Mouse (Mus musculus) T-helper 17 cell (primary cell): ENCODE results near the gene Foxa2.

Experiments
- in situ Hi-C, 2 experiments: fragments of 300-600 bp; cut with MboI, MseI; formaldehyde crosslinking; loops; 1 replicate in 1 of 2; 2 replicates in 1 of 2; pipeline ENCODE4 v1.15.1; 2025; ENCODE audit warnings: high pct_unique_total_duplicates in 2 of 2

Gene Foxa2

DNA sequence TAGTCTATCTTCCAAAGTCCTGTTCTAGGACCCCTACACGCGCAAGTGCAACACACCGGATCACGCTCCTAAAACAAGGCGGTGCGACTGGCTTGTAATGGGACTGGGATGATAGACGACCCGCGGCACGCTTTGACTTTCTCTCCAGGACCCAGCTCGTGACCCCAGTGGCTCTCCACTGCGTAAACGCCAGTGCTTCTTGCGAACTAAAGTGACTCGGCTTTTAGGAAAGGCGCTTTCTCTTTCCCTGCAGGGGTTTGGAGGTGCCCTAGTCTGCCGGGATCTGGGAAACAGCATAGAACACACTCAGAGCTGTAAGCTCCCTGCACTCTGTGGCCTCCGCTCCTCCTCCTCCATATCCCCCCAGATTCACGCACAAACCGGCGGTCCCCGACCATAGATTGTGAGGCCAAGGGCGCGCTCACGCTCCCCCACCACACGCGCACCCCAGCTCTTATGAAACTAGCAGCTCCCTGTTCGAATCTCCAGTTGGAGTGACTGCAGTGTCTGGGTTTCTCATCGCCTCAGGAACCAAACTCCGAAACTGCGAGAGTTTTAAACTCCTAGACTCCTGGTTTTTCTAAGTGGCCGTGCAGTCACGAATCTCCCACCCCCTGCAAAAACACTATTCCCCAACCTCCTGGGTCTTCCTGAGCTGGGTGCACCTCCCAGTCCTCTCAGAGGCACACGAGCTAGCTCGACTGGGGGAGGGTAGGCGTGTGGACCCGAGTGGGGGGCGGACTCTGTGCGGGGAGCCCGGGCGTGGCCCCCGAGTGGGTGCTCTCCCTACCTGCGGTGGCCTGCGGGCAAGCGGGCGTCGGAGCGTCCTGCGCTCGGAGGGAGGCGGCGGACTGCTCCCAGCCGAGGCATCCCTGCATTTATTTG lies 7.2 kb downstream of the Foxa2 start:
- in situ Hi-C loops, result no loop called here

DNA sequence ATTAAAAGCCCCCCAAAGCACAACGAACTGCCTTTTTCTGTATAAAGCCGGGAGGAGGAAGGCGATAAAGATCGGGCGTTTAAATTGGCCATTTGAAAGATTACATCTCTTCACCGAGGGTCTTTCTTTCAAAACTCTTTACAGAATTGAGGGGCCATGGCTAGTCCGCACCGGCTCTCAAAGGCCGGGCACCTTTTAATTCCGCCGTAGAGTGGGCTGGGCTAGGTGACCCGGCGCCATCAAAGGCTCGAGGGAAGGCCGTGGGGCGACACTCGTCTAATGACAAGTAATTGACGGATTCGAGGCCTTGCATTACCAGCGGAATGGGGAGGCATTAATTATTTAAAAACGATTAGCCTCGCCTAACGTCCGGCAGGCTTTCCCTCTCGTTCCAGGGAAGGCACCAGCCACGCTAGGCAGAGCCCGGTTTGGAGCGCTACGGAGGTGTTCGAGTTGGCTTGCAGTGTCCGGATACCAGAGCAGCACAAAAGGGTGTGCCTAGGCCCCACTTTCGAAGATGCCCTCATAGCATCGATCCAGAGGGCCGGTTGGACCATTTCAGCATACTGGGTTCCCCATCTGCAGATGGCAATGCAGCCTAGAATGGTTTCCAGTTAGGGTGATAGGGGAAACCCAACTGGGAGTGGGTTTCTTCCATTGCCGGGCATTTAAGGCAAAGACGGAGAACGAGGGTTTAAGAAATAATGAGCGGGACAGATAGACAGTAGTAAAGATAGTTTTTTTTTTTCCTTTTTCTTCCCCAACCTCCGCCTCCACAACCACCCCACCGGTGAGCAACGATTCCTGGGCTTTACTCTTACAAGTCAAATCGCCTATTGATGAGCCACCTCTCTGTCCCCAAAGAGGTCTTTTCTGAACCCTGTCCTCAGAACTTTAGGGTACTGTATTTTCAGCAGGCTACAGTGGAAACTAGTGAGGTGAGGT lies 8.1 kb downstream of the Foxa2 start:
- in situ Hi-C loops, result no loop called here

DNA sequence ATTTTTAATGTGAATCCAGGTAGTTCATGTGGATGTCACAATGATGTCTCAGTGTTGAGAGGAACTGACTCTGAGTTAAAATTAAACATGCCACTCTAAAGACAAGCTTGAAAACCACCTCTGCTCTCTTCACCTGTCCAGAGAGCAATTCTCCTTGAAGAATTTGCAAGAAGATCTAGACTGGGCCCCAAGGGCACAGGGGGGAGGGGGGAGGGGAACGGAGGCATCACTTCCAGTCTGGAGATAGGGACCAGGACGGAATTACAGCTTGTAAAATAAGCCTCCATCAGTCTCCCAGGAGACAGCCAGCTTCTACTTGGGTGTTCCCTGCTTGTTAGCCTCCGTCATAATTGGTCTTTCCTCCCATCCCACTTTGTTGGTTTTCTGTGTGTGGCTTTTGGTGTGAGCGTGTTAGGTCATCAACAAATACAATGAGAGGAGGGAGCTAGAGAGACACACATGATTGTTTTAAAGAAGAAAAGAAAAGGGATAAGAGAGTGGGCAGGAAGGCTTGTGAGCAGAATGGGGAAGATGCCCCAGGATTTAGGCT lies 10.1 kb downstream of the Foxa2 start:
- in situ Hi-C loops, result no loop called here

DNA sequence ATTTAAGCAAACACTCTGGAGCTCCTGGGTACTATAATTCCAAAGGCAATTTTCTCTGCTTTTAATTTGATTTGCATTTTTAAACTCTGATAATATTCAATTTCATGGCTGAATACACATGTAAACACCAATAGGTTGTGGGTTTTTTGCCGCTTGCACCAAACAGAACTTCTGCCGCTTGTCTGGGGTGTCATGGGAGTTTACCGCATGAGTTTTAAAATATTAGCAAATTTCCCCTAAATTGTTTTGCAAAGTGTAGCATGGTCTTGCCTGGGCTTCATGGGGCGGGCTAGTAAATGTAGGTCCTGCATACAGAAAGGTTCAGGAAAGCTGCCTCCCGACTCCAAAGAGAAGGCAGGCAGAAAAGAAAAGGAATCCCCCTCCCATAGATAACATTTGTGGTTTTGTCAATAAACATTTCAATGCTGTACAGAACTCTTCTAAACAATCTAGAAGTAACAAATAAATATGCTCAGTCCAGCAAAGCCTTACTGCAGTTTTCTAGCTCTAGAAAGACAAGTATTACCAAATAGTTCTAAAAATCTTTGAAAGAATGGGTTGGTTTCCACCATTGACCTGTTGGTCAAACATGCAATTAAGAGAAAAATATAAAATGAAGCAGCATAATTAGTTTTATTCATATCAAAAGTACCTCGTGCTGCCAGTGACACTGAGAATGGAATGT lies 15.6 kb downstream of the Foxa2 start:
- in situ Hi-C loops, result no loop called here

GRCm38 (mm10) chr2:148030613-148030935 lies 16.2 kb downstream of the Foxa2 start:
- in situ Hi-C loops, result no loop called here

GRCm38 (mm10) chr2:148029751-148030612 lies 16.8 kb downstream of the Foxa2 start:
- in situ Hi-C loops, result no loop called here

DNA sequence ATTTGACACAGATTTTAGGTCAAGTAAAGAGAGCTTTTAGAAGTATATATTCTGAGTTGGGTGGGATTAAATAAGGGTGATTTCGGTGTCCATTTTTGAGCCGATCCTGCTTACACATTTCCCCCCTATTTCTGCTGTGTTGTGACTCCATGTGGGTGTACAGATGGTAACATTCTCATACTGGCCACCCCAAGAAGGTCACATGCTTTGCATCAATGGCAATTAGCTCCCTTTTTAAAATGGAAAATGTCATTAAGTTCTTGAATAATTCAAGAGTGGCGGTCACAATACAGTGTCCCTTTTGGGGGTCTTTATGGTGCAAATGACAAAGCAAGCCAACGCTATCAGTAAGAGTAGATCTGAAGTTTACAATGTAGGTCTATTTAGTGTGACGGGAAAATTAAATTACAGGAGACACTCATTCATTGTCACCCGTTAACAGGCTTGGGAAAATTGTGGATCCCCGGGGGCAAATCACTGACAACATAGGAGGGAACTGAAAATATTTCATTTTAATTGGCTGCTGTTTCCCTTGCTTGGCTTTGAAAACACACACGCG lies 17.6 kb downstream of the Foxa2 start:
- in situ Hi-C loops, result no loop called here

GRCm38 (mm10) chr2:148026366-148026765 lies 20.4 kb downstream of the Foxa2 start:
- in situ Hi-C loops, result no loop called here

DNA sequence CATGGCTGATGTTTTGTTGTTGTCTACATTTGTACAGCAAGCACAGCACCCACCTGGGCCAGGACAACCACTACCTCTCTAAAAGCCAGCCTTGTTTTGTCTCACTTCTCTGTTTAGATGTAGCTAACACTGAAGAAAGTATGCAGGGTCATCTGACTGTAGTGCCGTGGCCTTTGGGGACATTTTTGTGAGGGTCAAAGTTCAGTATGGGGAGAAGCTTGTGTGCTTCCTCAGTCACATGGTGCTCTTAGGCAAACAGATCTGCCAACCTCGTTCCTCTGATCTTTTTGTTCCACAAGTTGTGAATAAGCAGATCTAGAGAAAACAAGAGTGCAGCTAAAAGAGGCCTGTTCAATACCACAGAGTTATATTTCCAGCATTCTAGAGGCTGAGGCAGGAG lies 21.3 kb downstream of the Foxa2 start:
- in situ Hi-C loops, result no loop called here

DNA sequence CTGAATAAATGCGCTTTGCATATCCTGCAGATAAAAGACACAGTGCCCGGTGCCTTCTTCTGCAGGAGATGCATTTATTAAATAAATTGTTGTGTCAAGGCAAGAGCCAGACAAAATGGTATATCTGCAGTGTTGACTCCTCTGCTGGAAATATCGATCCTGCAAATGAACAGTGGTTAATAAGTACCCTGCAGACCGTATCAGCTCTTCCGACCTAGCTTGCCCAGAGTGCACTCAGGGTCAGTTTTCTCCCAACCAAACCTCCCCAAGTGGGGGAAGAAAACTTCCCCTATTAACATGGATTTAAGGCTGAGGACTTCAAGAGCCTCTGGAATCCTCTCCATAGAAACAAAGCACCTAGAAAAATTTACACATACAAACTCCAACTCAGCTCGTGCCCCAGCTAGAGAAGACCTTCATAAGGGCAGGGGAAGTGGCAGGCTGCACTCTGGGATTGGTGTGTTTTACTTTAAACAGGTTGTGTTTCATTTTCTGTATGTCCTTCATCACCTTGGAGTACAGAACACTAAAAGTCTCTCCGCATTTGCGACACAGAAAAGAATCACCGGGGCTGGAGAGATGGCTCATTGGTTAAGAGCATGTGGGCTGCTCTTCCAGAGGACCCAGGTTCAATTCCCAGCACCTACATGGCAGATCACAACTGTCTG lies 22.4 kb downstream of the Foxa2 start:
- in situ Hi-C loops, result loop anchor here in 1 of 2 experiments (25.0 kb wide), 1 partner anchor 1462 kb away; no protein-coding TSS in a partner anchor

DNA sequence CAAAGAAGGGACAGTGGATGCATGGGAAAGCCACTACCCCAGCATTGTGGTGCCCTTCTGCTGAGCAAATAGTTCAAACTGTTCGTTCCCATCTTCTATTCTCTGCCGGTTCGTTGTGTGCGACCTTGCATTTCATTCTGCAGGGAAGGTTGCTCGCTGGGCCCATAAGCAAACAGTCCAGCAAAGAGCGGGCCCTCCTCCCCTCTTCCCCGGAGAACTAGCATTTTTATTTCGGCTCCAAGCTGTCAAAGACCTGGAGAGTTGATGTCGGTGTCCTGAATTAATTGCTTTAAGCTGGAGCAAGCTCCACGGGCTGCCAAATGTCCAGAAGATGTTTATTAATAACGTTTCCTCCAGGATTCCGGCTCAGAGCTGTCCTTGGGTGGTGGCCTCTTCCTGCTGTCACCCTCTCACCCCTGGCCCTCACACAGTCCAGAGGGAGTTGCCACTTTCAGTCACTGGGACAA lies 23.4 kb downstream of the Foxa2 start:
- in situ Hi-C loops, result loop anchor here in 1 of 2 experiments (25.0 kb wide), 1 partner anchor 1461 kb away; no protein-coding TSS in a partner anchor

GRCm38 (mm10) chr2:148021919-148022570 lies 24.7 kb downstream of the Foxa2 start:
- in situ Hi-C loops, result loop anchor here in 1 of 2 experiments (25.0 kb wide), 1 partner anchor 1460 kb away; no protein-coding TSS in a partner anchor

- in situ Hi-C loops, result loop anchor here in 1 of 2 experiments (25.0 kb wide), 1 partner anchor 1459 kb away; no protein-coding TSS in a partner anchor
Measured at GRCm38 (mm10) chr2:148021016-148021415, 25.8 kb downstream of the Foxa2 start.

- in situ Hi-C loops, result loop anchor here in 1 of 2 experiments (25.0 kb wide), 1 partner anchor 1458 kb away; no protein-coding TSS in a partner anchor
Measured at GRCm38 (mm10) chr2:148020125-148020524, 26.6 kb downstream of the Foxa2 start.

GRCm38 (mm10) chr2:148017782-148018690 lies 28.7 kb downstream of the Foxa2 start:
- in situ Hi-C loops, result loop anchor here in 1 of 2 experiments (25.0 kb wide), 1 partner anchor 1456 kb away; no protein-coding TSS in a partner anchor

- in situ Hi-C loops, result loop anchor here in 1 of 2 experiments (25.0 kb wide), 1 partner anchor 1451 kb away; no protein-coding TSS in a partner anchor
Measured at GRCm38 (mm10) chr2:148013382-148013781, 33.4 kb downstream of the Foxa2 start.

GRCm38 (mm10) chr2:148009049-148009448 lies 37.7 kb downstream of the Foxa2 start:
- in situ Hi-C loops, result loop anchor here in 1 of 2 experiments (25.0 kb wide), 1 partner anchor 1447 kb away; no protein-coding TSS in a partner anchor
